Mouse (Mus musculus) frontal cortex, postnatal 14 days (tissue): ENCODE data around the gene Dnah14.

ENCODE experiments used
- DNase-seq, 2 experiments: peaks; one replicate each; pipeline ENCODE4 v3.0.0; 2022; ENCODE audit warnings: low spot score in 2 of 2

The Dnah14 gene

DNA sequence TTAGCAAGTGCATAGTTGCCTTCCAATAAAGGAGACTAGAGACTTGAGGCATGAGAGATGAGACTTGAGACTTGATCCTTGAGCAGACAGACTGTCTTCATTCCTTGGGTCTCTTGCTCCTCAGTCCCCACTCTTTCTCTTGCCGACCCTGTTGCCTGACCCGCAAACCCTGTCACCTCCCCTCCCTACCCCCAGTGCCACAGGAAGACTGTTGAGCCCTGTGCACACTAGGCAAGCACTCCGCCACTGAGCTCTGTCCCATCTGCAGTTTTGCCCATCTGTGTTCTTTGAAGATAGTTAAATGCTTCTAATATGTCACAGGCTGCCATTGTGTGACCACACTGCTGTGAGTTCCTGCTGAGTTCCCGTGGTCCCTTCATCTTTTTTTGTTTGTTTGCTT lies 23.0 kb downstream of the Dnah14 start:
- DNase-seq: no peak

DNA sequence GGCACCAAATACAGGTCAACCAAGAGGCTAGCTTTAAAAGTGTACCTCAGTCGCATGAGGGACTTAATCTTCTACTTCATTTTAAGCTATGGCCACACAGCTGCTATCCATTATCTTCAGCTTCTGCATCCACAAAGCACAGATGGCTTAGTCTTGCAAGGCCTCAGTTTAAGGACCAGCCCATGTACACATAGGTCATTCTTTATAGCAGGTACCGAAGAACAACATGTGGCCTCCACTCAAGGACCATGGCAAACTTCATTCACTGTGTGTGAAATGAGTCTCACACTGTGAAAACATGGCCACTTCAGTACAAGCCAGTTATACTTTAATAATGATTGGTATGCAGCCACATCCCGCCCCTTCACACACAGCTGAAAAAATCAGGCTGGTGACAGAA lies 34.8 kb downstream of the Dnah14 start:
- no peak for DNase-seq

DNA sequence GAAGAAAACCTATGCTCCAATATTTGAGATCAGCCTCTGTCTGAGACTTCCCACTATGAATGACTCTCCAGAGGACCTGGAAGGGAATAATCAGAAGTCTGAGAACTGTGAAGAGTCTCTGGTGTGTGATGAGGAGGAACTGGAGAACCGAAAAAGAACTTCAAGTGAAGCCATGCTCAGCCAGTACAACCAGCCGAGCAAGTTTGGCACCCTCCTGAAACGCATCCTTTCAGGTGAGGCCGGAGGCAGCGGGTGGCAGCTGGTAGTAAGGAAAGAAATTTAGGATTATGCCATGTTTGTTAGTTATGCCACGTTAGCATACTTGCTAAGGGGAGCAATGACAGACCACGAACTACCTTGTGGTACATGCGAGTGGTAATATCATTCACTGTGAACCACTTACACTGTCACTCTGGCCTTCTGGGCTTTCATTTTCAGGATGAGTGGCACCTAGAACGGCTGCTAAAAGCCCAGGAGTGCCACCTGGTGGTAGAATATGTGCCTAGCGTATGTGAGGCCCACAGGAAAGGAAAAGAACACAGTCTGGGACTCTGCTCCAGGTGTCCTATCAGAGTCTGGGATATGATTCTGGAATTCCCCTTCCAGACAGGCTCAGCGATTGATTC lies 39.6 kb downstream of the Dnah14 start:
- DNase-seq: peak; percentile 18 to 62

DNA sequence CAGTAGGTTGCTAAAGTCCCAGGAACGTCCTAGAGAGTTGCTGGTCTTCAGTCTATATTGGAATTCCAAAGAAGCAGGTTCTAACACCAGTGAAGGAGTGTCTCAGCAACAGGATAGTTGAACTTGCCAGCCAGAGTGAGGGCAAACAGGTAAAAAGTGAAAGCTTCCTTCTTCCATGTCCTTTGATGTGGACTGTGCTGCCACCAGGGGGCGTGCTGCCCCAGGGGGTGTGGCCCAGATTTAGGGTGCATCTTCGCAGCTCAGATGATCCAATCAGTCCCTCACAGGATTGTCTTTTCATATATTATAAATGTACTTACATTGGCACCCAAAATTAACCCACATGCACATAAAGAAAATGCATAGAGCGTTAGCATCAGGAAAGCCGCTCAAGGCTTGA lies 41.0 kb downstream of the Dnah14 start:
- DNase-seq: no peak

DNA sequence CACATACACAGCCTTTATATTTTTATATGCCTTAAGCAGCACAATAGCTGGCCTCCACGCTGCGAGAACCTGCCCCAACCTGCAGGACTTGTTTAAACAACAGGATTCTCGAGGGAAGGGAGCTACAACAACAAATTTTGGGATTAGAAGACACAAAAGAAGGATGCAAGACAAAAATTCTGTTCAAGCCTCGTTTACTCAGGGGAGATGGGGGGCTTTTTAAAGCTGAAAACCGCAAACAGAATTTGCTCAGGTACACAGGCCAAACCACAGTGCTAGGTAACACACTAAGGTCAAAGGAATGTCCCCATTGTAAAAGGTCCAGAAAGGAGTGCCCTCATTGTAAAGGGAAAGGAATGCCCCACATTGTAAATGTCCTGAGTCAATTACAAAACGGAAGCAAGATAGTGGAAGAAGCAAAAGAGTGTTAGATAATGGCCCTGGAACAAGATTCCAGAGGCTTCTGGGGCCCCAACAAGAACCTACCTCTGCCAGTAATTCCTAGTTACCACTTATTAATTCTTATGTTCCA lies 46.9 kb downstream of the Dnah14 start:
- DNase-seq: no peak

DNA sequence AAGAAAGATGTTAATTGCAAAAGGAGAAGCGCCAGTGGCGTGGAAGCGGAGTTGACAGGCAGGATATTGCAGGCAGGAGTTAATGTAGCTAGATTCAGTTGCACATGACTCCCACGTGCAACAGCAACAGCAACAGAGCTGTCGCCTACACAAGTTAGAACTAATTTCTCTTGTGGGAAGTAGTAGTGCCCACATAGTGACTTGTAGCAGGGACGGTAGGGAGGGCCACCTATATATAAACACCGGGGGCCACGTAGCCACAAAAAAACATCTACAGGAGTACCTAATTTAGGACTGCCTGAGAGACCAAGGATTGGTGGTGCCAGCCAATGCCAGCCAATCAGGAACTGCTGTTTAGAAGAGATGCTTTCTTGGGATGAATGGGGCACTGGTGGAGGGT lies 48.5 kb downstream of the Dnah14 start:
- no peak for DNase-seq

DNA sequence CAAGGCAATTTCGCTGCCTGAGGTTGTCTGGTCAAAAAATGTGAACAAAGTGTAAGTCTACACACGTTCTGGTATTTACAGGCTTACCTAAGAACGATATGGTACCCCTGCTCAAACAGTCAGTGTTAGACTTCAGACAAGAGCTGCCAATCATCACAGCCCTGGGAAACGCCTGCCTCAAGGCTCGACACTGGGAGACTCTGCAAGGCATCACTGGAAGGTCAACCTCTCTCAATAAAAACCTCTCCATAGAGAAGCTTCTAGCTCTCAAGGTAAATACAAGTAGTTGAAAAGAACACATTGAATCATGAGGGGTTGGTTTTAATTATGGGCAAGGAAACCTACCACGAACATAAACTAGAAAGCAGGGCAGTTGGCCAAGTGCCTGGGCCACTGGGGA lies 51.9 kb downstream of the Dnah14 start:
- no peak for DNase-seq

DNA sequence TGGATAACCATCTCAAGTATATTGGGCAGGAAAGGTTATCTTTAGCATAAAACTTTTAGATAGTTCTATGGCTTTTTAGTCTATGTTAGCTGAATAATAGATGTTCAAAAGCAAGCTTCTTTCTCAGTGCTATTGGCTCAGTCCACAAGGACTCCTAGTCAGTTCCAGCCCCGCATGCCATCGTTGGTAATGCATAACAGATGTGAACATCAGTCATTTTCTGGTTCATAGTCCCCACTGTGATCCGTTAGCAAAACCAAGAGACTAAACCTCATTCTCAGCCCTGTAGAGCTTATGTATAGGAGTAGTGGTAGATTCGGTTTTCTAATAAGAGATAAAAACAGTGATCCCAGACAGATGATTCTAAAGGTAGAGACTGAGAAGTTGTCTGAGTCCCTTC lies 55.0 kb downstream of the Dnah14 start:
- no peak for DNase-seq

DNA sequence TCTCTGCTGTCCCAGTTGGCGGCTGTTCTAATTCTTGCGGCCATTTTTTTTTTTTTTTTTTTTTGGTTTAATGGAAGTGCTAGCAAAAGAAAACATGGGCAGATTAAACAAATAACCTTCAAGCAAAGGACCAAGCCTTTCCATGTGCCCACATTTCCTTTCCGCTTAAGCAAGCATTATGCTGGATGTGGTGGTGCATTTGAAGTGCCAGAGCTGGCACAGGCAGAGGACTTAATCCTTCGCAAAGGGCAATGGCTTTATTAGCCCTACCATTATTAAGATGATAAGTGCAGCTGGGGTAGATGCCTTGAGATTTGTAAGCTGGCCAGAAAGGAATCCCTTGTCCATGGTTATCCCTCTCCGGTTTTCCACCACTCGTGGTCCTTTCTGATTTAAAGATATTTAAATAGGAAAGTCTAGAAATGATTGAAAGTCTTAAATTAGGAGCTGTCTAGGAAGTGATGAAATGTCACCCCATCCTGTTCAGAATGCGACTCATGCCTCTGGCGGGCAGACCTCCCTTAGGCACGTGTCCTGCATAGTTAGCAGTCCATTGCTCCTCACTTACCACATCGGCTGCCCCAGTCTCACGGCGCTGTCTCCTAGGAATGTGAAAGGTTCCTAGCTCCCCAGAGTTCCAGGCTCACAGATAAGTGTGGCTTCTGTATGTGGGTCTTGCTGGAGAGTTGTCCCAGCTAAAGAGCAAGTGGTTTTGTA lies 61.8 kb downstream of the Dnah14 start:
- no peak for DNase-seq

DNA sequence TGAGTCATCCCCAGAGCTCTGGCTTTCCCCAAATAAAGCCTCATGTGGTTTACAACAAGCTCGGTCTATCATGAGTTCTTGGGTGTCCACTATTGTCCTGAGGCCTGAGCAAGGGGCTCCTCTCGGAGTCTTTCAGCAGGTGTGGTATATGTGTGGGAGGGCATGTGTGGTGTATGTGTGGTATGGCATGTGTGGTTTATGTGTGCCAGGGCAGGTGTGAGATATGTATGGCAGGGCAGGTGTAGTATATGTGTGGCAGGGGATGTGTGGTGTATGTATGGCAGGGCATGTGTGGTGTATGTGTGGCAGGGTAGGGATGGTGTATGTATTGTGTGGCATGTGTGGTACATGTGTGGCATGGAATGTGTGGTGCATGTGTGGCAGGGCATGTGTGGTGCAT lies 64.0 kb downstream of the Dnah14 start:
- DNase-seq: no peak

DNA sequence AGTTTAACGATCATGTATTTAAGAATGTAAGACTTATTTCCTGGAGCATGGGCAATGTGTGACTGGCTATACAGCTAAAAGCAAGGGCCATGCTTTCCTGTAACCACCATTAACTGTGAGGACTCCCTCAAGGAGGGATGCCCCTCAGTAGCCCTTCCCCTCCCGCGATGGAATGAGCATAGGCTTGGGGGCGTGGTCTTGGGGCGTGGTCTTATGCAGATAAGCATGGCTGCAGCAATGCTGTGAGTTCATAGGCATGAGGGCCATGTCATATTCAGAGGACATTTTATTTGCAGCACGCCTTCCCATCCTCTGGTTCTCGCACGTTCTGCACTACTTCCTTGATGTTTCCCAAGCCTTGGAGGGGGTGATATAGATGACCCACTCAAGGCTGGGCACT lies 71.1 kb downstream of the Dnah14 start:
- DNase-seq: no peak

DNA sequence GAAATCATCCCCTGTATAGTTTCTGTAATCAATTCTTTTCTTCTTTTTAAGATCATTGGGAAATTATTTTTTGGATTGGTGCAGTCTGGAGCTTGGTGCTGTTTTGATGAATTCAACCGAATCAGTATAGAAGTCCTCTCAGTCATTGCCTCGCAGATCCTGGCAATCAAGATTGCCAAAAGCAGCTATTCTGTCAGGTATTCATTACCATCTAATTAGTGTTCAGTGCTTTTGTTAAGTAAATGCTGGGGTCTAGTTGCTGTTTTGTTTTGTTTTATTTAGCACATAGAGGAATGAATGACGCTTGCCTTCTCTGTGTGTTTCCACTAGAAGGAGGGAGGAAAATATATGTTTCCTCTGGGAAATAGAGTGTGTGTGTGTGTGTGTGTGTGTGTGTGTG lies 77.1 kb downstream of the Dnah14 start:
- no peak for DNase-seq

DNA sequence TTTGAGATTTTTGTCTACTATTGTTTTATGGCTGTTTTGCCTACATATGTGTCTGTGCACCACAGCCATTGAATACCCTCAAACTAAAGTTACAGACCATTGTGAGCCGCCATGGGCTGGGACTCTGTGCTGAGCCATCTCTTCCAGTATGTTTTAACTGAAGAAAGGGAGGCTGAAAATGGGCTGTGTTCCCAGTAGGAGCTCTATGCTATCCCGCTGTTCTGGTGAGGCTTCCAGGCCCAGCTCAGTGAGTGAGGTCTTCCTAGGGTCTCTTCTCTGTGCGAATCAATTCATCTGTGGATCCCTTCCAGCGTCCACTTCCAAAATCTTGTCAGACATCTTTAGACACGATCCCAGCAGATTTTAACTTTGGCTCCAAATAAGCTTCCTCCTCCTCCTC lies 80.1 kb downstream of the Dnah14 start:
- DNase-seq: no peak

DNA sequence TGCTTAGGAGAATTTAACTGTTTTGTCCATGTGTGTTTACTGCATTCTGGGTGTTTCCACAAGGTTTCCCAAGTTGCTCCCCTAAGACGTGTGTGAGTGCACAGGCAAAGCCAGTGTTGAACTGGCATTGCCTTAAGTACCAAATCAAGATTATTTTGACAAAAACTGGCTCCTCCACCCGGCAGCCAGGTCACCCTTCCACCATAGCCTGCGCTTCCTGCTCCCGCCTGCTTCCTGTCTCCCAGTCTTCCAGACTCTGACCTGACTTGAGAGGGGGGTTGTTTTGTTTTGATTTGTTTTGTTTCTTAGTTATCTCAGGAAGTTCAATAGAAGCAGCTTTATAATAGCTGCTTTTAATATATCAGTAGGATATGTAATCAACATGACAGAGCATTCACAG lies 90.4 kb downstream of the Dnah14 start:
- DNase-seq: no peak

DNA sequence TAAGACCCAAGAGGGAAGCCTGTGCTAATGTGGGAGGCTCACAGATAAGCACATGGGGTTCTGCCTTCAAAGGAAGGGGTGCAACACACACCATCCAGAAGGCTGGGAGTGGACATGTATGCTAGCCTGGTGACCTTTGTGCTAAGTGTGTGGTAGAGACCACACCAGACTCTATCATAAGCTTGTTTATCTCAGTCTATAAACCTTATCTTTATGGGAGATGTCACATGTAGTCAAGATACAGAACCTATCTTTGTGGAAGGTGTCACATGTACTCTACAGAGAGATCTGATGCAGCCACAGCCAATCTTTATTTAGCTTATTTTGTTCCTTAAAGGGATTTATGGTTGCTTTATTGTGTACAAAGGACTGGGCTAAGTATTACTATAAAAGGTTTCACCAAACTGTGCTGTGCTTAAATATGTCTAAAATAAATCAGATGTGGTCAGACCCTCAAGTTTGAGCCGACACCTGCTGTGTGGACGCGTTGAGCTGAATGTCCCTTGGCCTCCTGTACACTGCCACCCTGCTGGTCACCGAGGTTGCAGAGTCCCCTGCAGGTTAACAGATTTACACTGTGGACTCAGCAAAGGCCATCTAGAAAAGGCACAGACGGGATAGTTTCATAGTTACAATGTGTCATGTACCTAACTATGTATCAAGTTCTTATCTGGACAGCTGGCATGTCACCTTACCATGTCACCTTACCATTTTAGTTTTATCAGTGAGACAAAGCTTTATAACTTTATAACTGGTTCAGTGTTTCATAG lies 118.6 kb downstream of the Dnah14 start:
- no peak for DNase-seq

DNA sequence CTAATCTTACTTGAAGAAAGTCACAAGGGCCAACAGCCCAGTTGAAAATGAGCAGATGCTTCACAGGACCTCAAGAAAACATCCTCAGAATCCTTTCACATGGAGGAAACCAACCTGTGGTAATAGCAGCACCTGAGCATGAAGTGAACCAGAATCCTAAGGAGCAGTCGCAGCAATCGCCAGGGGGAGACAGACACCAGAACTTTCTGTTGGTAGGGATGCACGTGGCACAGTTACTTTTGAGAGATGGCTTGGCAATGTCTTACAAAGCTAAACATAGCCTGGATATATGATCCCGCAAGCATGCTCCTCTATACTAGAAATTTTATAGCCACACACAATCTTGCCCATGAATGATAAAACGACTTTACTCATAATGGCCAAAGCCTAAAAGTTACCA lies 152.3 kb downstream of the Dnah14 start:
- DNase-seq: peak in 1 of 2 experiments; percentile 13

DNA sequence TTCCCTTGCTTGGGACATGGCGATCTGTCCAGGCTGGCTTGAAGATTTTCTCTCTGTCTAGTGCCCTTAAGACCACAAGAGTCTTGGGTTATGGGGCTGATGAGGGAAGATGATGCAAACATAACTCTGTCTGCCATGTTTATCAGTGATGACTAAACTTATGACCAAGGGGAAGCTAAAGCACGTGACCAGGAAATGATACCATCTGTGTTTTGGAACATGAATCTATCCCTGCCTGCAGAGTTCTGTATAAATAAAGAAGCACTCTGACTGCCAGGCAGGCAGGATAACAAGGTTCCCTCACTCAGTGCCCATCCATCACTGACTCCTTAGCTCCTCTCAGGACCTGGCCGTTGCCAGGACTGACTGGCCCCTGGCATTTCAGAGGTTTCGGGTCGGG lies 157.2 kb downstream of the Dnah14 start:
- DNase-seq: no peak

DNA sequence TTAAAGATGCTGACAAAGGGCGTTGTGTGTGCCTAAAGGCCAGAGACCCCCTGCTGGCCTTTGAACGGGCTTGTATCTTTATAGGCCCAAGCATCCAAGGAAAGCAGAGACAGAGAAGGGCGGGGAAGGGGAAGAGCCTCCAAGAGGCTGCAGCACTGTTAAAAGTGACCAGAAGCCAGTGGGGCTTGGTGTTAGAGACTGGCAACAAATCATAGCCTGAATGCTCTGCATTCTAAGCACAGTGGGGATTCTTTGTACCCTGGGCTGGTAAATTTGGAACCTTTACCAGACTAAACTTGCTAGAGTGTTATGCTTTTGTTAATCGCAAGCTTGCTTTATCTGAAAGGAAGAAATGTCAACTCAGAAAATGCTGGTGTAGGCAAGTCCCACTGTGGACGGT lies 163.9 kb downstream of the Dnah14 start:
- no peak for DNase-seq

DNA sequence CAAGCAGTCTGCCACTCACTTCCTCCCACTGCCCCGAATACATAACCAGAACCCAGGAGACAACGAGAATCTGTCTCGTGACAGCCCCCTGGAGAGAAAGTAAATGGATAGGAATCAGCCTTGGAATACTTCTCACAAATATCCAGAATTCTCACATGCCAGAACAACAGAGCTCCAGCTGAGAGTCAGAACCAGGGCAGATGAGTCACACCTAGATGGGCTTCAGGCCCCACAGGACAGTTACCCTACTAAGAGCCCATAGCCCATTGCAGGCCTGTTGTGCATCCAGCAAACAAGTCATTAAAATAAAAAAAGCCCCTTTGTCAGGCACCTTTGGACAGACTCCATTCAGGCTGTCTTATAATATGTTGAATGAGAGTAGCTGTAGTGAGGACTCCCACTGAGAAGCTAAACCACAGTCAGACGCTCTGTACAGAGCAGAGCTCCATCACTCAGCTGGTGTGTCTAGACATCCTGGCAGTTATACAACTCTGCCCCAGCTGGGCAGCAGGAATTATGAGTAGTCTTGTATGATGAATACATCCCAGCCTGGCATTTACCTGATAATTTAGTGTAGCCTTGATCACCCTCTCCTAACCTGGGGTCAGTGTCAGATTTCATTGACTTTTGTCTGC lies 166.0 kb downstream of the Dnah14 start:
- DNase-seq: no peak

DNA sequence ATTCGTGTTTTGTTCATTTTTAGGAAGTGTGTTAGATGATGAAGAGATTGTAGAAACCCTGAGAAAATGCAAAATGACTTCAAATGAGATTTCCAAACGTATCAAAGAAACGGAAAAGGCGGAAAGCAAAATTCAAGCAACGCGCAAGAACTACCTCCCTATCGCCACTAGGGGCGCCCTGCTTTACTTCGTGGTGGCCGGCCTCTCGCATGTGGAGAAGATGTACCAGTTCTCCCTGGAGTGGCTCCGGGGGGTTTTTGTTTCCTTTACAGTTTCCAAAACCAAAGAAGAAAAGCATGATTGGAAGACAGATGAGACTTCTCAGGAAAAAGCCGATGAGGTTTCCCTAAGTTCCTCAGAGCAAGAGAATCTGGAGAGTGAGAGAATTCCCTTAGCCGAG lies 193.0 kb downstream of the Dnah14 start:
- no peak for DNase-seq

DNA sequence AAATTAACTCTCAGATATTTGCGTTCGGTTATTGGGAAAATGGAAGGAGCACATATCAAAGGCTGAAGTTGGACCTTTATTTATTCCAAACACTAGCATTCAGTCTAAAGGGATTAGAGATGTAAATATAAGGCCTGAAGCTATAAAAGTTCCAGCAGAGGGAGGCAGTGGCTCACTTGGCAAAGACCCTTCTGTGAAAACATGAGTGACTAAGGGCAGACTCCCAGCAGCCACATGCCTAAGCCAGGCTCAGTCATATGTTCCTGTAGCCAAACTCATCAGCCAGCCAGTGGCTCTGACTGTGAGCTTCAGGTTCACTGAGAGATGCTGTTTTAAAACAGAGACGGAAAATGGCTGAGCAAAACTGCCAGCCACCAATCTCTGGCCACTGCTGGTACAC lies 195.5 kb downstream of the Dnah14 start:
- DNase-seq: no peak

DNA sequence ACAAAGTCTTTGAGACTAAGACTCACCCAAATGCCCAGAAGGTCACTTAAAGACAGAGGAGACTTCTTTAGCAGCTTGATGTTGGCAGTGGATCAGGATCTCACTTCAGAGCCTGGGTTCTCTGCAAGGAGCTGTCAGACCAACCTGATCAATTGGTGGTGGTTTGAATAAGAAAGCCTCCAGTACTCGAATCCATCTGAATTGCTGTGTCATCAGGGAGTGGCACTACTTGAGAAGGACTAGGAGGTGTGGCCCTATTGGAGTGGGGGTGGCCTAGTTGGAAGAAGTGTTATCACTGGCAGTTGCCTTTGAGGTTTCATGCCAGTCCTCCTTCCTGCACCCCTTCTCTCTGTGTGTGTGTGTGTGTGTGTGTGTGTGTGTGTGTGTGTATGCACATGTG lies 200.2 kb downstream of the Dnah14 start:
- DNase-seq: no peak
